Mouse (Mus musculus) small intestine, adult 2 months (tissue): ENCODE data around the gene Sat2.

Experiments
- CTCF ChIP-seq: fragments of 200-500 bp; IDR thresholded peaks from 2 replicates; pipeline ENCODE4 v1.5.1; 2012; ENCODE audit warnings: low read depth, mild to moderate bottlenecking, control low read depth, inconsistent platforms, low read length, moderate library complexity, mixed read lengths; ENCODE audit not compliant: insufficient replicate concordance, insufficient read length; ENCODE audit errors: extremely low read depth
- POLR2A ChIP-seq: fragments of 200-500 bp; IDR thresholded peaks from 2 replicates; pipeline ENCODE4 v1.6.1; 2012; ENCODE audit warnings: low read depth, mild to moderate bottlenecking, control low read depth, inconsistent platforms, low read length, moderate library complexity

DNA sequence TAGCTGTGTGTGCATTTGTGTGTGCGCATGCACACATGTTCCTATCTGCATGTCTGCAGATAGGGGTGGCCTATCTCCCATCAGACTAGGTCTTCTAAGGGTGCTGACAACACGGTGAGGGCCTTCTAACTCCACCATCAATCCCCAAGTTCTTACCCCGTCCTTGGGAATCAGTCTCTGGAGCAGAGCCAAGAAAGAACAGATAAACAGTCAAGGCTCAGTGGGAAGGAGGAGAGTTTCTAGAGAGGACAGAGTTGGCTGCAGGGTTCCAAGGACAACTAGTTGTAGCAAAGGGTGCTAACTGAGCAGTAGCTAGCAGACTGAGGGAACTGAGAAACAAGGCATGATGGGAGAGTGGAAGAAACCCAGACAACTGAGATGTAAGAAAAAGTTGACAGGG lies 20.1 kb upstream of the Sat2 start:
- TF ChIP-seq POLR2A (no peak), CTCF (no peak)
